Mouse (Mus musculus) limb, embryonic 11.5 days (tissue): ENCODE measurements at regions not wholly inside any gene's neighbourhood (a gene's known extent, or its start where the extent isn't known, plus 50 kb on each side); places are given as distances from the start of the nearest gene placed in this dataset.

Experiments
- ATAC-seq: fragments of 200-750 bp; cut with Nextera tagmentation; 2 replicates; pipeline ENCODE4 v1.8.0; 2017; ENCODE audit warnings: low read depth; ENCODE audit not compliant: insufficient number of reproducible peaks, low FRiP score, low TSS enrichment
- DNase-seq: peaks from one replicate; pipeline ENCODE4 v3.0.0-alpha.2; 2015; ENCODE audit warnings: low spot score
- H3K27ac ChIP-seq: fragments of 300-500 bp; sonication (generic); replicated peaks from 2 replicates; pipeline ENCODE4 v1.5.1; 2014; ENCODE audit warnings: low read depth, mild to moderate bottlenecking, low read length
- H3K27me3 ChIP-seq: fragments of 300-500 bp; sonication (generic); 2 replicates; pipeline ENCODE4 v1.6.1; 2014; ENCODE audit warnings: mild to moderate bottlenecking, low read length, mixed read lengths; ENCODE audit not compliant: control insufficient read depth, insufficient read depth
- H3K36me3 ChIP-seq: fragments of 300-500 bp; sonication (generic); 2 replicates; pipeline ENCODE4 v1.6.1; 2014; ENCODE audit warnings: mild to moderate bottlenecking, low read length, moderate library complexity, mixed read lengths; ENCODE audit not compliant: control insufficient read depth, insufficient read depth
- H3K4me1 ChIP-seq: fragments of 300-500 bp; sonication (generic); 2 replicates; pipeline ENCODE4 v1.6.1; 2014; ENCODE audit warnings: low read length, mixed read lengths; ENCODE audit not compliant: control insufficient read depth, insufficient read depth
- H3K4me2 ChIP-seq: fragments of 300-500 bp; sonication (generic); 2 replicates; pipeline ENCODE4 v1.6.1; 2014; ENCODE audit warnings: low read depth, mild to moderate bottlenecking, moderate library complexity; ENCODE audit not compliant: severe bottlenecking
- H3K4me3 ChIP-seq: fragments of 300-500 bp; sonication (generic); 2 replicates; pipeline ENCODE4 v1.5.1; 2014; ENCODE audit warnings: low read depth, low read length
- H3K9ac ChIP-seq: fragments of 300-500 bp; sonication (generic); 2 replicates; pipeline ENCODE4 v1.6.1; 2014; ENCODE audit warnings: mild to moderate bottlenecking, low read length
- H3K9me3 ChIP-seq: fragments of 300-500 bp; sonication (generic); 2 replicates; pipeline ENCODE4 v1.6.1; 2016; ENCODE audit warnings: low read length; ENCODE audit not compliant: control insufficient read depth
- WGBS: fragments of 180-500 bp; shearing (Covaris S2); extraction: QIAGEN DNeasy Blood & Tissue Kit; methylation state at CpG from one replicate; pipeline ENCODE4 v1.1.7; 2014; 5-methylcytosine and 5-hydroxymethylcytosine counted together

GRCm38 (mm10) chr15:69632306-69632705, 3131.6 kb upstream of the Lrrc6 start:
- no peaks in the 10 kb centered on the region for H3K36me3 ChIP-seq
- H3K9ac ChIP-seq: no peak overlapping the region
- no peak overlapping the region for H3K4me2 ChIP-seq
- no peak overlapping the region for H3K27ac ChIP-seq
- H3K4me1 ChIP-seq: no peaks in the 10 kb centered on the region
- ATAC-seq (no peak), DNase-seq (no peak)
- no peak overlapping the region for H3K4me3 ChIP-seq
- no peaks in the 10 kb centered on the region for H3K27me3 ChIP-seq
- no peaks in the 10 kb centered on the region for H3K9me3 ChIP-seq

GRCm38 (mm10) chr15:69617998-69618397, 3117.3 kb upstream of the Lrrc6 start:
- WGBS: 86% methylated on average over 2 of the region's 2 CpGs

GRCm38 (mm10) chr15:69614048-69614447, 3113.3 kb upstream of the Lrrc6 start:
- ATAC-seq (no peak), DNase-seq (no peak)
- H3K36me3 ChIP-seq: no peaks in the 10 kb centered on the region
- H3K4me3 ChIP-seq: no peak overlapping the region
- no peaks in the 10 kb centered on the region for H3K9me3 ChIP-seq
- no peak overlapping the region for H3K4me2 ChIP-seq
- no peak overlapping the region for H3K27ac ChIP-seq
- no peak overlapping the region for H3K9ac ChIP-seq
- no peaks in the 10 kb centered on the region for H3K27me3 ChIP-seq
- 91% methylated on average over 3 of the region's 3 CpGs for WGBS
- H3K4me1 ChIP-seq: no peaks in the 10 kb centered on the region

More at GRCm38 (mm10) chr15:69617998-69618397, 3117.3 kb upstream of the Lrrc6 start:
- H3K27ac ChIP-seq: no peak overlapping the region
- H3K4me3 ChIP-seq: no peak overlapping the region
- H3K36me3 ChIP-seq: no peaks in the 10 kb centered on the region
- ATAC-seq: no peak
- no peak overlapping the region for H3K4me2 ChIP-seq
- H3K27me3 ChIP-seq: no peaks in the 10 kb centered on the region
- H3K9ac ChIP-seq: no peak overlapping the region
- DNase-seq: no peak
- H3K9me3 ChIP-seq: no peaks in the 10 kb centered on the region
- no peaks in the 10 kb centered on the region for H3K4me1 ChIP-seq

- Histone ChIP-seq H3K9me3 (no peaks in the 10 kb centered on the region), H3K27ac (no peak overlapping the region), H3K4me3 (no peak overlapping the region), H3K9ac (no peak overlapping the region), H3K27me3 (no peaks in the 10 kb centered on the region), H3K4me1 (no peaks in the 10 kb centered on the region), H3K36me3 (no peaks in the 10 kb centered on the region), H3K4me2 (no peak overlapping the region)
- WGBS: 66% methylated on average over 4 of the region's 4 CpGs
- no peak for DNase-seq
- ATAC-seq: no peak
Observed at GRCm38 (mm10) chr15:69591219-69592006, 3090.7 kb upstream of the Lrrc6 start.

- no peak overlapping the region for H3K4me3 ChIP-seq
- no peaks in the 10 kb centered on the region for H3K9me3 ChIP-seq
- H3K27me3 ChIP-seq: no peaks in the 10 kb centered on the region
- H3K4me2 ChIP-seq: no peak overlapping the region
- no peaks in the 10 kb centered on the region for H3K4me1 ChIP-seq
- no peak for ATAC-seq
- WGBS: 63% methylated on average over 5 of the region's 5 CpGs
- no peak for DNase-seq
- no peak overlapping the region for H3K27ac ChIP-seq
- no peaks in the 10 kb centered on the region for H3K36me3 ChIP-seq
- no peak overlapping the region for H3K9ac ChIP-seq
Observed at GRCm38 (mm10) chr15:69588084-69588483, 3087.4 kb upstream of the Lrrc6 start.

- H3K9me3 ChIP-seq: no peaks in the 10 kb centered on the region
- H3K9ac ChIP-seq: no peak overlapping the region
- H3K4me1 ChIP-seq: no peaks in the 10 kb centered on the region
- H3K4me3 ChIP-seq: no peak overlapping the region
- H3K27ac ChIP-seq: no peak overlapping the region
- no peak overlapping the region for H3K4me2 ChIP-seq
- no peaks in the 10 kb centered on the region for H3K36me3 ChIP-seq
- 23% methylated on average over 2 of the region's 2 CpGs for WGBS
- no peak for DNase-seq
- H3K27me3 ChIP-seq: no peaks in the 10 kb centered on the region
- no peak for ATAC-seq
Observed at GRCm38 (mm10) chr15:69576742-69577141, 3076.0 kb upstream of the Lrrc6 start.

DNA sequence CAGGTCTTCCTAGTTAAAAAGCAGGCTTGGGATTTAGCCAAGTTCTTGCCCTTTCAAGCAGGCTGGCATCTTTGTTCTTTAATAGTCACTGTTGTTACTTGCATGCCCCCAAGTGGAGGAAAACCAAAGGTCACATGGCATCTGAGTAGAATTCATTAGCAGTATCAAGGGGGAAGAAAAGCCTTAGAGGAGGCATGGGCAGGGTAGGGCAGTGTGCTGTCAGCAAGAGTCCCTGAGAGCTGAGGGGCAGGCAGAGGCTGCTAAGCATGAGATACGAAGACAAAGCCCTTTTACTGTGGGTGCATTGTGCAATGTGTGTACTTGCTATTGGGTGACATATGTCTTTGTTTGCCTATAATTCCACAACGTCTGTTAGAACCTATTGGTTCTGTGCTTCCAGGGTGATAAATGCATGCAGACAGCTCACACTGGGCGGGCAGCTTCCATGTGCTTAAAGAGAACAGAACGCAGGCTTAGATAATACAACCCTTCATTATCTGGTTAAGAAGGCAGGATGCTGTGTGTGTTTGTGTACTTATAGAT, 3075.0 kb upstream of the Lrrc6 start:
- Histone ChIP-seq H3K4me3 (no peak overlapping the region), H3K27me3 (no peaks in the 10 kb centered on the region), H3K36me3 (no peaks in the 10 kb centered on the region), H3K4me2 (no peak overlapping the region), H3K9ac (no peak overlapping the region), H3K9me3 (no peaks in the 10 kb centered on the region), H3K27ac (no peak overlapping the region), H3K4me1 (no peaks in the 10 kb centered on the region)
- DNase-seq (peak; percentile 26), ATAC-seq (no peak)
- 44% methylated on average over 4 of the region's 4 CpGs for WGBS

- no peak for ATAC-seq
Observed at GRCm38 (mm10) chr15:69554171-69554570, 3053.5 kb upstream of the Lrrc6 start.

More at GRCm38 (mm10) chr15:69554171-69554570, 3053.5 kb upstream of the Lrrc6 start:
- H3K4me2 ChIP-seq: no peak overlapping the region
- H3K4me3 ChIP-seq: no peak overlapping the region
- WGBS: 93% methylated on average over 3 of the region's 3 CpGs
- H3K9ac ChIP-seq: no peak overlapping the region
- no peak overlapping the region for H3K27ac ChIP-seq
- no peaks in the 10 kb centered on the region for H3K27me3 ChIP-seq
- DNase-seq: no peak
- no peaks in the 10 kb centered on the region for H3K9me3 ChIP-seq
- no peaks in the 10 kb centered on the region for H3K36me3 ChIP-seq
- no peaks in the 10 kb centered on the region for H3K4me1 ChIP-seq
